Mouse (Mus musculus) urinary bladder, adult 18-20 months (tissue): ENCODE data around the gene Lss.

Source experiments
- DNase-seq, 2 experiments: peaks; one replicate each; pipeline ENCODE4 v3.0.0; 2022; ENCODE audit warnings: low spot score in 2 of 2, mixed read lengths in 2 of 2

Gene Lss

GRCm38 (mm10) chr10:76531375-76531774 is at the start of gene Lss:
Lss (plus strand) TSS chr10:76531588.
- peak; percentile 91 to 95 for DNase-seq

- no peak for DNase-seq
Measured at GRCm38 (mm10) chr10:76486302-76486701, 45.1 kb upstream of the Lss start.

GRCm38 (mm10) chr10:76488265-76488664 is 43.1 kb upstream of the Lss start:
- no peak for DNase-seq

- DNase-seq: no peak
Measured at GRCm38 (mm10) chr10:76489205-76489604, 42.2 kb upstream of the Lss start.

GRCm38 (mm10) chr10:76493527-76493926 is 37.9 kb upstream of the Lss start:
- no peak for DNase-seq

GRCm38 (mm10) chr10:76495501-76495900 is 35.9 kb upstream of the Lss start:
- no peak for DNase-seq

- no peak for DNase-seq
Measured at GRCm38 (mm10) chr10:76496366-76496765, 35.0 kb upstream of the Lss start.

- no peak for DNase-seq
Measured at GRCm38 (mm10) chr10:76497522-76497921, 33.9 kb upstream of the Lss start.

GRCm38 (mm10) chr10:76504271-76504943 is 27.0 kb upstream of the Lss start:
- no peak for DNase-seq

GRCm38 (mm10) chr10:76505865-76506264 is 25.5 kb upstream of the Lss start:
- no peak for DNase-seq

- DNase-seq: peak; percentile 34 to 63
Measured at GRCm38 (mm10) chr10:76512965-76513583, 18.3 kb upstream of the Lss start.

- DNase-seq: no peak
Measured at GRCm38 (mm10) chr10:76530922-76531321, 466 bp upstream of the Lss start.

GRCm38 (mm10) chr10:76531828-76532227 is 440 bp downstream of the Lss start:
- DNase-seq: no peak

GRCm38 (mm10) chr10:76535526-76535925 is 4.1 kb downstream of the Lss start:
- DNase-seq: no peak

- DNase-seq: no peak
Measured at GRCm38 (mm10) chr10:76537619-76538018, 6.2 kb downstream of the Lss start.

- no peak for DNase-seq
Measured at GRCm38 (mm10) chr10:76541336-76542085, 10.1 kb downstream of the Lss start.

- no peak for DNase-seq
Measured at GRCm38 (mm10) chr10:76542636-76543375, 11.4 kb downstream of the Lss start.

- DNase-seq: no peak
Measured at GRCm38 (mm10) chr10:76546566-76546965, 15.2 kb downstream of the Lss start.

- DNase-seq: no peak
Measured at GRCm38 (mm10) chr10:76548218-76548617, 16.8 kb downstream of the Lss start.

GRCm38 (mm10) chr10:76550458-76550857 is 19.1 kb downstream of the Lss start:
- no peak for DNase-seq

- no peak for DNase-seq
Measured at GRCm38 (mm10) chr10:76551556-76551955, 20.2 kb downstream of the Lss start.

GRCm38 (mm10) chr10:76554061-76554460 is 22.7 kb downstream of the Lss start:
- DNase-seq: no peak
